Mouse (Mus musculus) R1 (cell line): Measurements from ENCODE around the gene Itga3.

Experiments used
- DNase-seq: peaks from one replicate; pipeline ENCODE4 v3.0.0-alpha.2; 2018; ENCODE audit warnings: low read depth, low spot score

Gene Itga3

GRCm38 (mm10) chr11:95096608-95097373 is 20.2 kb upstream of the Itga3 start:
- no peak for DNase-seq

- no peak for DNase-seq
Observed at GRCm38 (mm10) chr11:95095596-95095995, 19.0 kb upstream of the Itga3 start.

- DNase-seq = no peak
Observed at GRCm38 (mm10) chr11:95093077-95093476, 16.5 kb upstream of the Itga3 start.

GRCm38 (mm10) chr11:95088857-95089779 is 12.5 kb upstream of the Itga3 start:
- no peak for DNase-seq

- DNase-seq = peak; percentile 87
Observed at GRCm38 (mm10) chr11:95088286-95088685, 11.7 kb upstream of the Itga3 start.

GRCm38 (mm10) chr11:95087301-95088228 is 11.0 kb upstream of the Itga3 start:
- peak; percentile 83 for DNase-seq

GRCm38 (mm10) chr11:95086229-95086628 is 9.6 kb upstream of the Itga3 start:
- no peak for DNase-seq

GRCm38 (mm10) chr11:95085710-95086109 is 9.1 kb upstream of the Itga3 start:
- peak; percentile 54 for DNase-seq

- DNase-seq = peak; percentile 97
Observed at GRCm38 (mm10) chr11:95084811-95085382, 8.3 kb upstream of the Itga3 start.

- peak; percentile 85 for DNase-seq
Observed at GRCm38 (mm10) chr11:95084175-95084574, 7.6 kb upstream of the Itga3 start.

GRCm38 (mm10) chr11:95082896-95083295 is 6.3 kb upstream of the Itga3 start:
- no peak for DNase-seq

GRCm38 (mm10) chr11:95080783-95081182 is 4.2 kb upstream of the Itga3 start:
- no peak for DNase-seq

- no peak for DNase-seq
Observed at GRCm38 (mm10) chr11:95079256-95079875, 2.8 kb upstream of the Itga3 start.

- DNase-seq = no peak
Observed at GRCm38 (mm10) chr11:95077956-95078355, 1.4 kb upstream of the Itga3 start.

GRCm38 (mm10) chr11:95076041-95076535 is 513 bp downstream of the Itga3 start:
- DNase-seq = peak; percentile 72

- peak; percentile 65 for DNase-seq
Observed at GRCm38 (mm10) chr11:95075197-95076040, 1.2 kb downstream of the Itga3 start.

- DNase-seq = no peak
Observed at GRCm38 (mm10) chr11:95074694-95075093, 1.9 kb downstream of the Itga3 start.

GRCm38 (mm10) chr11:95073835-95074234 is 2.8 kb downstream of the Itga3 start:
- no peak for DNase-seq

- DNase-seq = peak; percentile 61
Observed at GRCm38 (mm10) chr11:95072804-95073203, 3.8 kb downstream of the Itga3 start.

- DNase-seq = no peak
Observed at GRCm38 (mm10) chr11:95072136-95072535, 4.5 kb downstream of the Itga3 start.
